Mouse (Mus musculus): Measurements from ENCODE around the gene Rffl. TPM values are rescaled to one million over a fixed set of nuclear protein-coding genes. Genes with fewer than 3 reads are reported as not detected.

The Rffl gene
- polyA plus RNA-seq, 1 experiment from 2014 or later, result 12.8 TPM

GRCm38 (mm10) chr11:82780134-82780533 is 90.9 kb downstream of the Rffl start:
- Histone ChIP-seq H3K9ac (replicated peaks; ENCODE audit: low read length) (peak overlapping the region; percentile 94), H3K4me2 (ENCODE audit: low read depth, low read length) (peak overlapping the region; percentile 55), H3K27me3 (ENCODE audit: control insufficient read depth, insufficient read depth, low read length) (no peaks in the 10 kb centered on the region), H3K9me3 (replicated peaks; ENCODE audit: control insufficient read depth, low read length) (no peaks in the 10 kb centered on the region), H3K4me1 (ENCODE audit: control insufficient read depth, insufficient read depth, low read length) (no peaks in the 10 kb centered on the region; the same call in 1 of the 2 replicates), H3K27ac (replicated peaks; ENCODE audit: low read depth, low read length) (no peak overlapping the region), H3K4me3 (ENCODE audit: low read depth, low read length) (peak overlapping the region; percentile 90), H3K36me3 (replicated peaks; ENCODE audit: control insufficient read depth, insufficient read depth, low read depth, low read length) (no peaks in the 10 kb centered on the region)
- ATAC-seq (replicated peaks; ENCODE audit: insufficient number of reproducible peaks, low FRiP score, low TSS enrichment, low read depth) (no peak), DNase-seq (ENCODE audit: low spot score) (no peak)
- 59% methylated on average over 5 of the region's 5 CpGs for WGBS

DNA sequence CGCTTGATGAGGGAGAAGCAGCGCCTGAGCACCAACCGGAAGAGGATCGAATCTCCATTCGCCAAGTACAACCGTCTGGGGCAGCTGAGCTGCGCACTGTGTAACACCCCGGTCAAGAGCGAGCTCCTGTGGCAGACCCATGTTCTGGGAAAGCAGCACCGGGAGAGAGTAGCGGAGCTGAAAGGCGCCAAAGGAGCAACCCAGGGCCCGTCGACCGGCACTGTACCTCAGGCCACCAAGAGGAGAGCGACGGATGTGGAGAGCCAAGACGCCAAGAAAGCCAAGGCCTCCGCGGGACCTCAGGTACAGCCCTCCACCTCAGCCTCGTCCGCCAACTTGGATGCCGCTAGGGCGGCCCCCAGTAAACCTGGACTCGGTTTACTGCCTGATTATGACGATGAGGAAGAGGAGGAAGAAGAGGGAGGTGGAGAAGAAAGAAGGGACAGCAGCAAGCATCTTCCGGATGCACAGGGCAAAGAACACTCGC is 106.5 kb downstream of the Rffl start:
- WGBS, result under 1% methylated on average over 28 of the region's 28 CpGs
- H3K4me2 ChIP-seq (ENCODE audit: low read depth, low read length), result peak overlapping the region; percentile 72
- peak overlapping the region; percentile 76 for H3K4me3 ChIP-seq (ENCODE audit: low read depth, low read length)
- no peak overlapping the region for H3K27ac ChIP-seq (replicated peaks; ENCODE audit: low read depth, low read length)
- ATAC-seq (replicated peaks; ENCODE audit: insufficient number of reproducible peaks, low FRiP score, low TSS enrichment, low read depth) (peak; percentile 72; the same call in 1 of the 2 replicates), DNase-seq (ENCODE audit: low spot score) (no peak)
- peak overlapping the region; percentile 89 for H3K9ac ChIP-seq (replicated peaks; ENCODE audit: low read length)
- no peaks in the 10 kb centered on the region for H3K4me1 ChIP-seq (ENCODE audit: control insufficient read depth, insufficient read depth, low read length)
- no peaks in the 10 kb centered on the region for H3K27me3 ChIP-seq (ENCODE audit: control insufficient read depth, insufficient read depth, low read length)
- no peaks in the 10 kb centered on the region for H3K9me3 ChIP-seq (replicated peaks; ENCODE audit: control insufficient read depth, low read length)
- H3K36me3 ChIP-seq (replicated peaks; ENCODE audit: control insufficient read depth, insufficient read depth, low read depth, low read length), result no peaks in the 10 kb centered on the region

DNA sequence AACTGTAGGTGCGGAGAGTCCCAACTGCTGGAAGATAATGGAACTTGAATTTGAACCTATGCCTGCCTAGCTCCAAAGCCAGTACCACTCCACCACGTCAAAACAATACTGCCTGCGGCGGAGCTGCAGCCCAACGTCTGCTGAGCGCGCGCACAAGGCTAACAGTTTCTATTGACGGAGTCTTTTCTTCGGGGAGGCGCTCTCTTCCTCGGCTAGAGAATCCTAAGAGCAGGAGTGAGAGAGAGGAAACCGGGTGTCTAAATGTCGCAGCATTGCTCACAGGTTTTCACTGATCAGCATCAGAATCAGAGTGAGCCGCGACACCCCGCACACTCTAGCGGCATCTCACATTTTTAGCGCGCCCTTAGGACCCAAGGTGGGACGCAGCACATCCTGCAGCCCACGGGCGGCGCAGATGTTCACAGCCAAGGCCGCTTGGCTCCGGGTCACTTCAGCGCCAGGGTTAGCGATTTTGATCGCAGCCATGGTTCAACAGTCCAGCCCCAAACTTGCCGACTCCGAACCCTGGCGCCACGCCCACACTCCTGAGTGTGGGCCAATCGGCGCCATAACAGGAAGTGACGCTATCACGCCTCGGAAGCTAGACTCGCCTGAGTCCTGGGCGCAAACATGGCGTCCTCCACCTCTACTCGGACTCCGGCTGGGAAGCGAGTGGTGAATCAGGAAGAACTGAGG is 107.1 kb downstream of the Rffl start, which contains the start of the genes Cct6b and Zfp830:
TSS of gene Cct6b (minus strand) at position 580 of the 696 bp plus-strand sequence.
TSS of gene Zfp830 (plus strand) at position 604 of the 696 bp plus-strand sequence.
- peak within 1 kb of the TSS; percentile 72 for H3K27ac ChIP-seq (replicated peaks; ENCODE audit: low read depth, low read length)
- H3K36me3 ChIP-seq (replicated peaks; ENCODE audit: control insufficient read depth, insufficient read depth, low read depth, low read length), result no peaks in the 10 kb centered on the region
- no peaks in the 10 kb centered on the region for H3K9me3 ChIP-seq (replicated peaks; ENCODE audit: control insufficient read depth, low read length)
- H3K4me3 ChIP-seq (ENCODE audit: low read depth, low read length), result peak within 1 kb of the TSS; percentile 76
- H3K9ac ChIP-seq (replicated peaks; ENCODE audit: low read length), result peak within 1 kb of the TSS; percentile 89
- H3K4me2 ChIP-seq (ENCODE audit: low read depth, low read length), result peak within 1 kb of the TSS; percentile 72
- DNase-seq (ENCODE audit: low spot score), result peak; percentile 98
- no peaks in the 10 kb centered on the region for H3K4me1 ChIP-seq (ENCODE audit: control insufficient read depth, insufficient read depth, low read length)
- WGBS, result under 1% methylated on average over 43 of the region's 44 CpGs
- H3K27me3 ChIP-seq (ENCODE audit: control insufficient read depth, insufficient read depth, low read length), result no peaks in the 10 kb centered on the region
- ATAC-seq (replicated peaks; ENCODE audit: insufficient number of reproducible peaks, low FRiP score, low TSS enrichment, low read depth), result peak; percentile 98

GRCm38 (mm10) chr11:82763261-82763660 is 107.7 kb downstream of the Rffl start:
- 7% methylated on average over 4 of the region's 4 CpGs for WGBS
- H3K9ac ChIP-seq (replicated peaks; ENCODE audit: low read length), result peak overlapping the region; percentile 89

DNA sequence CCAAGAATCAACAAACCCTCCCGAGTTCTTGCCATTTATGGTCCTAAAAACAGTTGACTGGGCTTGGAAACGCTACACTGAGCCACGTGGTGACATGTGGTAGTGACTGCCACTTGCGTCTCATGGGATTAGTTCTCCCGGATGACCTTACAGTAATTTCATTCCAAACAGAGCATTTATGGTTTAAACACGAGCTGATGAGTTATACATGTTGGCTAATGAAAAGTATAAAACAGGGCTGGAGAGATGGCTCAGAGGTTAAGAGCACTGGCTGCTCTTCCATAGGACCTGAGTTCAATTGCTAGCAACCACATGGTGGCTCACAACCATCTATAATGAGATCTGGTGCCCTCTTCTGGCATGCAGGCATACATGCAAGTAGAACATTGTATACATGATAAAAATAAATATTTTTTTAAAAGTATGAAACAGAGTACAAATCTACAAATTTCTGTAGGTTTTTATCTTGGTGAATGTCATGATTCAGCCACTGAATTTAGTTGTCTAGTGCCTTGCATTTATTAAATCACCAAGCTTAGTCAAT is 108.7 kb downstream of the Rffl start:
- H3K36me3 ChIP-seq (replicated peaks; ENCODE audit: control insufficient read depth, insufficient read depth, low read depth, low read length), result no peaks in the 10 kb centered on the region
- 84% methylated on average over 6 of the region's 6 CpGs for WGBS
- ATAC-seq (replicated peaks; ENCODE audit: insufficient number of reproducible peaks, low FRiP score, low TSS enrichment, low read depth), result no peak

More at GRCm38 (mm10) chr11:82763261-82763660, 107.7 kb downstream of the Rffl start:
- Histone ChIP-seq H3K36me3 (replicated peaks; ENCODE audit: control insufficient read depth, insufficient read depth, low read depth, low read length) (no peaks in the 10 kb centered on the region), H3K4me3 (ENCODE audit: low read depth, low read length) (peak overlapping the region; percentile 76), H3K9me3 (replicated peaks; ENCODE audit: control insufficient read depth, low read length) (no peaks in the 10 kb centered on the region), H3K27me3 (ENCODE audit: control insufficient read depth, insufficient read depth, low read length) (no peaks in the 10 kb centered on the region), H3K27ac (replicated peaks; ENCODE audit: low read depth, low read length) (peak overlapping the region; percentile 72; the same call in 1 of the 2 replicates), H3K4me1 (ENCODE audit: control insufficient read depth, insufficient read depth, low read length) (no peaks in the 10 kb centered on the region), H3K4me2 (ENCODE audit: low read depth, low read length) (peak overlapping the region; percentile 63)
- DNase-seq (ENCODE audit: low spot score) (no peak), ATAC-seq (replicated peaks; ENCODE audit: insufficient number of reproducible peaks, low FRiP score, low TSS enrichment, low read depth) (no peak)

DNA sequence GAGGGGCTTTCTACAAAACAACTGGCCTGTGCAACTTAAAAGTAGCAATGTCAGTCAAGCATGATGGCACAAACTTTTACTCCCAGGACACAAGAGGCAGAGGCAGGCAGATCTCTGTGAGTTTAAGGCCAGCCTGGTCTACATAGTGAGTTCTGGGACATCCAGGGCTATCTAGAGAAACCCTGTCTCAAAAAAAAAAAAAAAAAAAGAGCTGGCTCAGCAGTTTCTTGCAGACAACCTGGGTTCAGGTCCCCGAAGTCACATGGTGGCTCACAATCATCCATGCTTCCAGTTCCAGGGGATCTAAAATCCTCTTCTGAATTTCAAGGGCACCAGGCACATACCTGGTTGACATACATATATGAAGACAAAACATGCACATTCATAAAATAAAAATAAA is 115.1 kb downstream of the Rffl start:
- no peak overlapping the region for H3K9ac ChIP-seq (replicated peaks; ENCODE audit: low read length)
- H3K27me3 ChIP-seq (ENCODE audit: control insufficient read depth, insufficient read depth, low read length), result no peaks in the 10 kb centered on the region
- no peak for DNase-seq (ENCODE audit: low spot score)
- WGBS, result 96% methylated on average over 1 of the region's 1 CpGs
- H3K4me2 ChIP-seq (ENCODE audit: low read depth, low read length), result no peak overlapping the region
- H3K4me1 ChIP-seq (ENCODE audit: control insufficient read depth, insufficient read depth, low read length), result no peaks in the 10 kb centered on the region
- H3K4me3 ChIP-seq (ENCODE audit: low read depth, low read length), result no peak overlapping the region
- H3K9me3 ChIP-seq (replicated peaks; ENCODE audit: control insufficient read depth, low read length), result no peaks in the 10 kb centered on the region
- no peak overlapping the region for H3K27ac ChIP-seq (replicated peaks; ENCODE audit: low read depth, low read length)
- no peaks in the 10 kb centered on the region for H3K36me3 ChIP-seq (replicated peaks; ENCODE audit: control insufficient read depth, insufficient read depth, low read depth, low read length)
- no peak for ATAC-seq (replicated peaks; ENCODE audit: insufficient number of reproducible peaks, low FRiP score, low TSS enrichment, low read depth)

More for the DNA sequence above, 108.7 kb downstream of the Rffl start:
- Histone ChIP-seq H3K9ac (replicated peaks; ENCODE audit: low read length) (no peak overlapping the region), H3K9me3 (replicated peaks; ENCODE audit: control insufficient read depth, low read length) (no peaks in the 10 kb centered on the region), H3K4me1 (ENCODE audit: control insufficient read depth, insufficient read depth, low read length) (no peaks in the 10 kb centered on the region), H3K27ac (replicated peaks; ENCODE audit: low read depth, low read length) (no peak overlapping the region), H3K27me3 (ENCODE audit: control insufficient read depth, insufficient read depth, low read length) (no peaks in the 10 kb centered on the region), H3K4me3 (ENCODE audit: low read depth, low read length) (no peak overlapping the region), H3K4me2 (ENCODE audit: low read depth, low read length) (no peak overlapping the region)
- no peak for DNase-seq (ENCODE audit: low spot score)

Other genes with a start within 250 kb of the Rffl start
- gene Cct6b, start 106.9 kb downstream of the Rffl start, polyA plus RNA-seq (2014; fragmentation: Nextera tagmentation; extraction: Ambion mirVana), result 0.11 and 0.26 TPM in 2 replicates
- 44.4 and 44.9 TPM in 2 replicates for gene Zfp830, start 106.9 kb downstream of the Rffl start, polyA plus RNA-seq (2014; fragmentation: Nextera tagmentation; extraction: Ambion mirVana)
- 44.8 and 48.1 TPM in 2 replicates for gene Lig3, start 90.1 kb downstream of the Rffl start, polyA plus RNA-seq (2014; fragmentation: Nextera tagmentation; extraction: Ambion mirVana)
- gene Rad51d, start 19.4 kb upstream of the Rffl start, polyA plus RNA-seq (2014; fragmentation: Nextera tagmentation; extraction: Ambion mirVana), result 13.4 and 13.5 TPM in 2 replicates
- 0.18 TPM in 1 of 2 replicates, not detected in the other for gene Fndc8, start 20.9 kb upstream of the Rffl start, polyA plus RNA-seq (2014; fragmentation: Nextera tagmentation; extraction: Ambion mirVana)
- 23.2 and 33.7 TPM in 2 replicates for gene Nle1, start 37.2 kb upstream of the Rffl start, polyA plus RNA-seq (2014; fragmentation: Nextera tagmentation; extraction: Ambion mirVana)
- 2.6 and 2.9 TPM in 2 replicates for gene Unc45b, start 39.3 kb upstream of the Rffl start, polyA plus RNA-seq (2014; fragmentation: Nextera tagmentation; extraction: Ambion mirVana)
- gene Slfn5, start 80.1 kb upstream of the Rffl start, polyA plus RNA-seq (2014; fragmentation: Nextera tagmentation; extraction: Ambion mirVana), result 0.90 and 1.4 TPM in 2 replicates
- gene Slfn9, start 120.6 kb upstream of the Rffl start, polyA plus RNA-seq (2014; fragmentation: Nextera tagmentation; extraction: Ambion mirVana), result 12.6 and 15.3 TPM in 2 replicates
- gene Slfn8, start 149.6 kb upstream of the Rffl start, polyA plus RNA-seq (2014; fragmentation: Nextera tagmentation; extraction: Ambion mirVana), result 0.20 and 0.36 TPM in 2 replicates
- gene Slfn2, start 193.9 kb upstream of the Rffl start, polyA plus RNA-seq (2014; fragmentation: Nextera tagmentation; extraction: Ambion mirVana), result 1.5 and 1.8 TPM in 2 replicates
- 0.11 TPM in 1 of 2 replicates, not detected in the other for gene Slfn1, start 245.6 kb upstream of the Rffl start, polyA plus RNA-seq (2014; fragmentation: Nextera tagmentation; extraction: Ambion mirVana)

Data from embryonic facial prominence, embryonic 11.5 days (tissue).